Mouse (Mus musculus): ENCODE data around the gene 1810043G02Rik. TPM values are rescaled to one million over a fixed set of nuclear protein-coding genes. Genes with fewer than 3 reads are reported as not detected.
"Not testable (repeated sequence)": the region's sequence is repeated elsewhere in the genome, so short reads cannot be mapped to it uniquely, and the experiment has no call there.

Gene 1810043G02Rik
- total RNA-seq, 2 experiments from 2014 or later, result 37.1 to 44.4 TPM

DNA sequence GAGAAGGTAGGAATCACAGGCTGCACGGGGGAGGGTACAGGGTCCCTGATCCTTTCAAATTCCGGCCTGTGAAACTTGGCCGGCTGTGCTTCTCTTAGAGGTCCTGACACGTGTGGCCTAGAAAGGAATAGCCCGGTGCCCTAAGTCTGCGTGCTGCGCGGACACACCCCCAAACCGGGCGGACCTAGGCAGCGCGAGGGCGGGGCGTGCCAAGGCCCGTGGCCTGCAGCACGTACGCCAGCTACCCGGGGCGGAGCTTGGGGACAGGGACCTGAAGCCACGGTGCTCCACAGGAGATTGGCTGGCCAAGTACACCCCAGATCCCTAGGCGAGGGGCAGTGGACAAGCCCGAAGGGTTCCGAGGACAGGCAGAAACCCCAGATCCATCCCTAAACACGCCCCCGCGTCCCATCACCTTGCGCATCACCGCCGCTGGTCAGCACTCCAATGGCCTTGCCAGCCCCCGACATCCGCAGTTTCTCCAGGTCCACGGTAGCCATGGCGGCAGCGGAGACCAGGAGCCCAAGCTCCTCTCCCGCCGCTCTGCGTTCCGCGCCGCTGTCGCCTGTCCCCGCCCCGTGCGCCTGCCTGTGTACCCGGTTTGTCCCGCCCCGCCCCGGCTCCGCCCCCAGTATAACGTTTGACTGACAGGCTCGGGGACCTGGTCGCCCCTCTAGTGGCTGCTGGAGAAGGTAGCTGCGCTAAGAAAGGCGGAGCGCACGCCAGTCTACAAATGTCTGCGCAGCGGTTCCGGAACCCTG lies 31.0 kb downstream of the 1810043G02Rik start:
- peak; percentile 95 for DNase-seq (ENCODE audit: low spot score in 2 of 2)
- peak; percentile 89 for TF ChIP-seq CTCF (conservative IDR thresholded peaks at IDR 0.05)
- Histone ChIP-seq H3K4me3 (peak overlapping the region; percentile 74), H3K27ac (peak overlapping the region; percentile 99)

DNA sequence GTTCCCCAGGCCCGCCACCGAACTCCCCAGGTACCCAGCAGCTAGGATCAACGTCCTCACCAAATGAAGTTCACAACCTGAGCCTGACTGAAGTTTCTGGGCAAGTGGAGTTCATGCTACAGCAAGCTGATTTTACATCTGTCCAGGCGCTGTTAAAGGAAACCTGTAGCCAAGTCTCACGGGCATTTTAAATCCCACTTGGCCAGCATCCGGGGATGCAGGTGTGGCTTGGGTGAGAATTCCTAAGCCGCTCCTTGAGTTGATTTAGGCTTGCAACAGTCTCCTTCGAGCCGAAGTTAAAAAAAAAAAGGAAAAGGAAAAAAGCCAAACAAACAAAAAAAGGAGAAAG lies 31.6 kb downstream of the 1810043G02Rik start, which contains the start of gene Pfkl:
TSS of gene Pfkl (minus strand) at position 139 of the 349 bp plus-strand sequence.
- TF ChIP-seq CTCF (conservative IDR thresholded peaks at IDR 0.05), result no peak; the same call in none of the 2 replicates
- no peak for DNase-seq (ENCODE audit: low spot score in 2 of 2)
- Histone ChIP-seq H3K27ac (peak within 1 kb of the TSS; percentile 99), H3K4me3 (peak within 1 kb of the TSS; percentile 74)

DNA sequence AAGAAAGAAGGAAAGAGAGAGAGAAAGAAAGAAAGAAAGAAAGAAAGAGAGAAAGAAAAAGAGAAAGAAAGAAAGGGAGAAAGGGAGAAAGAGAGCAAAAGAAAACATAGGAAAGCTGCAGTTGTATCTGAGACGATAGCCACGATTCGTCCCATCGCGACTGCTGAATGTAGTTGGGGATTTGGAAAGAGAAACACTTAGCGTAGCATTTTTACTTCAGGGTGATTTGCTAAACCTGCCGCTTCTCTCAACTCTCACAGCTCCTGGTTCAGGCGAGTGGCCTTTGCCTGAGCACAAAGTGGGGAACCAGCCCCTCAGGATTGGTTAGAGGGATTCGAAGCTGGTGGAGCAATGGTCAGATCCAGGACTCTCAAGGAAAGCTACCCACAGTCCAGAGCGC lies 32.0 kb downstream of the 1810043G02Rik start:
- no peak overlapping the region for H3K27ac ChIP-seq
- DNase-seq (ENCODE audit: low spot score in 2 of 2), result no peak
- no peak overlapping the region; the same call in 1 of the 2 replicates for H3K4me3 ChIP-seq
- no peak for TF ChIP-seq CTCF (conservative IDR thresholded peaks at IDR 0.05)

DNA sequence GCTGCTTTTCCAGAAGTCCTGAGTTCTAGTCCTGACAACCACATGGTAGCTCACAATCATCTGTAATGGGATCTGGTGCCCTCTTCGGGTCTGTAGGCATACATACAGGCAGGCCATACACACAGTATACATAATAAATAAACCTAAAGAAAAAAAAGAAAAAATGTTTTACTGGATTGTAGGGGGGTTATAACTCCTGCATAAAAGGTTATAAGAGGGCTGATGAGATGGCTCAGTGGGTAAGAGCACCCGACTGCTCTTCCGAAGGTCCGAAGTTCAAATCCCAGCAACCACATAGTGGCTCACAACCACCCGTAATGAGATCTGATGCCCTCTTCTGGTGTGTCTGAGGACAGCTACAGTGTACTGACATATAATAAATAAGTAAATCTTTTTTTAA lies 32.8 kb downstream of the 1810043G02Rik start:
- TF ChIP-seq CTCF (conservative IDR thresholded peaks at IDR 0.05), result 0 out of 2 replicates have a peak, but pooled peaks have one; percentile 30
- not testable (repeated sequence) for DNase-seq (ENCODE audit: low spot score in 2 of 2); H3K27ac ChIP-seq; H3K4me3 ChIP-seq

DNA sequence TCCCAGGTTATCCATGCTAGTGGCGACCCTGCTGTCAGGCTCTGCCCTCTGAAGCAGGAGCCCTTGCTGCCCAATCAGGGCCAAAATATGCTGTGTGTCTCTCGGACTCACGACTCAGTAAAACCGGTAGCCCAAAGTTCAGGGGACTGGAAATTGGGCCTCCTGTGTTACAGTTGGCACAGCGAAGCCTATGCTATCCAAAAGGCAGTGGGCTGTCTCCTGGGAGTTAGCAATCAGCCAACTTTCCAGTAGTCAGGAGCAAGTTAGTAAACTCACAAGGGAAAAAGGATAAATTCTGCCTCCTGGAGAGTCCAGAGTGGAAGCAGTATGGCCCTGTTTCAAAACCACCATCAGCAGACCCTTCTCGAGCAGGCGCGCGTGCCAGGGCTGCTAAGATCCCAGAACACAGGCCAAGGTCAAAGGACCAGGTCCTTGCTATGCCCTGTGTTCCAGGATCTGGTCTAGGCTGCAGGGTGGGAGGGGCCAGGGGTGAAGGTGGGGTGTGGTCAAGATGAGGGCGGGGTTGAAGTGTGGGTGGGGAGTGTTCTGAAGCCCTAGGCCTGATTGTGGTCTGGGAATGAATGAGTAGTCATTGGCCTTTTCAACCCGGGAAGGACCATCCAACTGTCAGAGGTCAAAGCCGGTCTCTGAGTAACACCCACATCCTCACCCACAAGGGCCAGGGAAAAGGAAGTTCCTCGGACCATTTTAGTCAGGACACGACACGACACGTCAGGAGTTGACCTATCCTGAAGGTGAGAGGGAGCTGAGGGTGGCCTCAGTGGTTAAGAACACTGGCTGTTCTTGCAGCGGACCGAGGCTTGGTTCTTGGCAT lies 34.6 kb downstream of the 1810043G02Rik start:
- Histone ChIP-seq H3K4me3 (no peak overlapping the region), H3K27ac (no peak overlapping the region)
- no peak for TF ChIP-seq CTCF (conservative IDR thresholded peaks at IDR 0.05)
- no peak for DNase-seq (ENCODE audit: low spot score in 2 of 2)

GRCm38 (mm10) chr10:78015489-78015888 lies 37.2 kb downstream of the 1810043G02Rik start:
- no peak for DNase-seq (ENCODE audit: low spot score in 2 of 2)
- no peak overlapping the region for H3K4me3 ChIP-seq
- no peak overlapping the region for H3K27ac ChIP-seq
- no peak for TF ChIP-seq CTCF (conservative IDR thresholded peaks at IDR 0.05)

- no peak for TF ChIP-seq CTCF (conservative IDR thresholded peaks at IDR 0.05)
- Histone ChIP-seq H3K27ac (no peak overlapping the region), H3K4me3 (no peak overlapping the region)
- no peak for DNase-seq (ENCODE audit: low spot score in 2 of 2)
These were observed 38.0 kb downstream of the 1810043G02Rik start for GRCm38 (mm10) chr10:78016366-78016765.

- Histone ChIP-seq H3K27ac (no peak overlapping the region), H3K4me3 (peak overlapping the region; percentile 49)
- DNase-seq (ENCODE audit: low spot score in 2 of 2), result peak; percentile 58 to 85
- peak; percentile 100; the same call in 1 of the 2 replicates for TF ChIP-seq CTCF (conservative IDR thresholded peaks at IDR 0.05)
These were observed 40.5 kb downstream of the 1810043G02Rik start for GRCm38 (mm10) chr10:78018797-78019203.

DNA sequence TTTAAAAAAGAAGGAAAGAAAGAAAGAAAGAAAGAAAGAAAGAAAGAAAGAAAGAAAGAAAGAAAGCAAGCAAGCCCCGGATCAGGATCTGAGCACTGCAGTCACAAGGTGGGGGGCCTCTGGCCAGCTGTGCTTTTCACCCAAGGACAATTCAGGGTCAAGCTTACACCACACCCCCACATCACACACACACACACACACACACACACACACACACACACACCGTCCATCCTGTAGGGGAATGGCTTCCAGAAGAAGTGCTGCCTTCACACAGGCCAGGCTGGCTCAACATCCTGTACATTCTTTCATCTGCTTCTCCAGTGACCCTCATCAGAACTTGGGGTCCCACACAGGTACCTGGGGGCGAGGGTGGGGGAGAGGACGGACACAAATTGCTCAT lies 41.0 kb downstream of the 1810043G02Rik start:
- DNase-seq (ENCODE audit: low spot score in 2 of 2), result no peak
- TF ChIP-seq CTCF (conservative IDR thresholded peaks at IDR 0.05), result no peak
- Histone ChIP-seq H3K27ac (no peak overlapping the region), H3K4me3 (no peak overlapping the region)

DNA sequence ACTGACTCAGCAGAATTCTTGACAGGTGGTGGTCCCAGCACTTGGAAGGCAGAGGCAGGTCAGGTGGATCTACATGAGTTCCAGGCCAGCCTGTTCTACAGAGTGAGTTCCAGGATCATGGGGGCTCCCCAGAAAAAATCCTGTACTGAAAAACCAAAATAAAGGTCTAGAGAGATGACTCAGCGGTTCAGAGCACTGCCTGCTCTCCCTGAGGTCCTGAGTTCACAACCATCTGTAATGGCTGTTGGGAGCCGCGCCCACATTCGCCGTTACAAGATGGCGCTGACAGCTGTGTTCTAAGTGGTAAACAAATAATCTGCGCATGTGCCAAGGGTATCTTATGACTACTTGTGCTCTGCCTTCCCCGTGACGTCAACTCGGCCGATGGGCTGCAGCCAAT lies 41.7 kb downstream of the 1810043G02Rik start:
- not testable (repeated sequence) for DNase-seq (ENCODE audit: low spot score in 2 of 2); H3K4me3 ChIP-seq

DNA sequence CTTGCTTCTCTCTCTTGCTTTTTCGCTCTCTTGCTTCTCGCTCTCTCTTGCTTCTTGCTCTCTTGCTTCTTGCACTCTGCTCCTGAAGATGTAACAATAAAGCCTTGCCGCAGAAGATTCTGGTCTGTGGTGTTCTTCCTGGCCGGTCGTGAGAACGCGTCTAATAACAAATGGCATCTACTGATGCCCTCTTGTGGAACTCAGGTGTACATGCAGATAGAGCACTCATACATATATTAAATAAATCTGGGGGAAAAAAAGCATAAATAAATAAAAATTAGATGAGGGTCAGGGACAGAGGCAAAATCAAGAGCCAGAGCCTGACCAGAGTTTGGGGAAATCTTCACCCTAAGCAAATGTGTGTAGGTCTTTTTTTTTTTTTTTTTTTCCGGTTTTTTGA lies 47.1 kb downstream of the 1810043G02Rik start:
- DNase-seq (ENCODE audit: low spot score in 2 of 2); H3K27ac ChIP-seq; H3K4me3 ChIP-seq: not testable (repeated sequence)
- peak; percentile 65 for TF ChIP-seq CTCF (conservative IDR thresholded peaks at IDR 0.05)

More for the DNA sequence above, 41.7 kb downstream of the 1810043G02Rik start:
- H3K27ac ChIP-seq, result not testable (repeated sequence)

DNA sequence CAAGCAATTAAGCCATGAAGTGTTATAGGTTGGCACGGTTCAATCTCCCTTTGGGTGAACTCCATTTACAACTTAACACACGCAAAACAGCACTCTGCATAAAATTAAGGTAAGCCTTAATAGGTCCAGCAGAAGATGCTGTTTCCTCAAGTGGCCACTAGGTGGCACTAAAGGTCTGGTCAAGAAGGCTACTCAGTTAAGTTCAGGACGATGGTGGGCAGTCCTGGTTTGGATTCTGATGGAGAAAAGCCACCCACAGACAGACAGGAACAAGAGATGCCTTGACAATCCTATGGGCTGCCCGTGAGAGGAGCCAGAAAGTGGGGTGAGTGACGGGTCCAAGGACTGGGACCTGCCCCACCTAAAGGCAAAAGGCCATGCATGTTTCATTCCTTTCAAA lies 49.8 kb downstream of the 1810043G02Rik start:
- DNase-seq (ENCODE audit: low spot score in 2 of 2), result peak; percentile 54 to 79
- no peak overlapping the region for H3K4me3 ChIP-seq
- TF ChIP-seq CTCF (conservative IDR thresholded peaks at IDR 0.05), result peak; percentile 96
- H3K27ac ChIP-seq, result no peak overlapping the region

DNA sequence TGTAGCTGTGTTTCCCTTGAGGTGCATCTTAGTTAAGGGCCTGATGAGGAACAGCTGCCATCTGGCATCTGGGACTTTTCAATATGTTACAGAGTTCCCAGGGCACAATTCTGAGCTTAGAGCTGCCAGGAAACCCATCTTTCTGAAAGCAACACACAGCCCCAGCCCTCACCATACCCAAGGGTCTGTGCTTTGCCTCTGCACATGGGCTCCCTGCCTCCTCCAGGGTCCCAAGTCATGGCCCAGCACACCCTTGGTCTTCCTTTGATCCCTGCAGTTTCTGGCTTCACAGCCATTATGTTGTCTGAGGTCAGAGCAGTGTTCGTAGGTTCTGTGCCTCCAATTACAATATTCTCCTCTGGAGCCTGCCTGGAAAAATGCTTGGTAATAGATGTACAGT lies 50.8 kb downstream of the 1810043G02Rik start:
- DNase-seq (ENCODE audit: low spot score in 2 of 2), result no peak
- H3K27ac ChIP-seq, result no peak overlapping the region
- no peak for TF ChIP-seq CTCF (conservative IDR thresholded peaks at IDR 0.05)
- H3K4me3 ChIP-seq, result no peak overlapping the region
